Mouse (Mus musculus): Measurements from ENCODE around the gene Lrrc71.
A peak's percentile ranks its signal among the peaks of the same experiment; 100 is the strongest.

Gene Lrrc71

GRCm38 (mm10) chr3:87763683-87764289, 15.4 kb upstream of the Lrrc71 start:
- DNase-seq (ENCODE audit: low spot score in 2 of 2): peak; percentile 84 to 86

- DNase-seq (ENCODE audit: low spot score in 2 of 2): no peak
These were observed 14.8 kb upstream of the Lrrc71 start for GRCm38 (mm10) chr3:87763202-87763601.

- no peak for DNase-seq (ENCODE audit: low spot score in 2 of 2)
These were observed 13.3 kb upstream of the Lrrc71 start for GRCm38 (mm10) chr3:87761408-87762375.

- no peak for DNase-seq (ENCODE audit: low spot score in 2 of 2)
These were observed 10.2 kb upstream of the Lrrc71 start for GRCm38 (mm10) chr3:87758641-87759040.

GRCm38 (mm10) chr3:87756488-87756887, 8.1 kb upstream of the Lrrc71 start:
- no peak for DNase-seq (ENCODE audit: low spot score in 2 of 2)

- peak; percentile 84 to 90 for DNase-seq (ENCODE audit: low spot score in 2 of 2)
These were observed 7.5 kb upstream of the Lrrc71 start for GRCm38 (mm10) chr3:87755964-87756363.

- no peak for DNase-seq (ENCODE audit: low spot score in 2 of 2)
These were observed 5.4 kb upstream of the Lrrc71 start for GRCm38 (mm10) chr3:87753829-87754228.

GRCm38 (mm10) chr3:87752567-87752966, 4.1 kb upstream of the Lrrc71 start:
- DNase-seq (ENCODE audit: low spot score in 2 of 2): no peak

- DNase-seq (ENCODE audit: low spot score in 2 of 2): no peak
These were observed 1.6 kb upstream of the Lrrc71 start for GRCm38 (mm10) chr3:87749977-87750376.

- DNase-seq (ENCODE audit: low spot score in 2 of 2): peak; percentile 67 to 68
These were observed 611 bp upstream of the Lrrc71 start for GRCm38 (mm10) chr3:87749036-87749435.

GRCm38 (mm10) chr3:87745036-87745659, 3.3 kb downstream of the Lrrc71 start:
- DNase-seq (ENCODE audit: low spot score in 2 of 2): no peak

- DNase-seq (ENCODE audit: low spot score in 2 of 2): no peak
These were observed 4.5 kb downstream of the Lrrc71 start for GRCm38 (mm10) chr3:87743927-87744326.

- no peak for DNase-seq (ENCODE audit: low spot score in 2 of 2)
These were observed 5.7 kb downstream of the Lrrc71 start for GRCm38 (mm10) chr3:87742735-87743134.

GRCm38 (mm10) chr3:87742013-87742412, 6.4 kb downstream of the Lrrc71 start:
- no peak for DNase-seq (ENCODE audit: low spot score in 2 of 2)

GRCm38 (mm10) chr3:87738906-87739305, 9.5 kb downstream of the Lrrc71 start:
- no peak for DNase-seq (ENCODE audit: low spot score in 2 of 2)

- DNase-seq (ENCODE audit: low spot score in 2 of 2): no peak
These were observed 13.1 kb downstream of the Lrrc71 start for GRCm38 (mm10) chr3:87735335-87735734.

GRCm38 (mm10) chr3:87733984-87734761, 14.3 kb downstream of the Lrrc71 start:
- DNase-seq (ENCODE audit: low spot score in 2 of 2): no peak

- DNase-seq (ENCODE audit: low spot score in 2 of 2): no peak
These were observed 15.3 kb downstream of the Lrrc71 start for GRCm38 (mm10) chr3:87733098-87733497.

- no peak for DNase-seq (ENCODE audit: low spot score in 2 of 2)
These were observed 19.7 kb downstream of the Lrrc71 start for GRCm38 (mm10) chr3:87728696-87729095.

- DNase-seq (ENCODE audit: low spot score in 2 of 2): no peak
These were observed 22.2 kb downstream of the Lrrc71 start for GRCm38 (mm10) chr3:87726191-87726590.

GRCm38 (mm10) chr3:87725396-87726160, 22.8 kb downstream of the Lrrc71 start:
- no peak for DNase-seq (ENCODE audit: low spot score in 2 of 2)

Measured in right cerebral cortex, adult 2 months (tissue).